Mouse (Mus musculus): ENCODE data around the gene Gm48552.
A peak's percentile ranks its signal among the peaks of the same experiment; 100 is the strongest.

Gene Gm48552

GRCm38 (mm10) chr10:81406504-81407440 lies 18.0 kb downstream of the Gm48552 start:
- no peak for DNase-seq (ENCODE audit: low read depth, low spot score)

DNA sequence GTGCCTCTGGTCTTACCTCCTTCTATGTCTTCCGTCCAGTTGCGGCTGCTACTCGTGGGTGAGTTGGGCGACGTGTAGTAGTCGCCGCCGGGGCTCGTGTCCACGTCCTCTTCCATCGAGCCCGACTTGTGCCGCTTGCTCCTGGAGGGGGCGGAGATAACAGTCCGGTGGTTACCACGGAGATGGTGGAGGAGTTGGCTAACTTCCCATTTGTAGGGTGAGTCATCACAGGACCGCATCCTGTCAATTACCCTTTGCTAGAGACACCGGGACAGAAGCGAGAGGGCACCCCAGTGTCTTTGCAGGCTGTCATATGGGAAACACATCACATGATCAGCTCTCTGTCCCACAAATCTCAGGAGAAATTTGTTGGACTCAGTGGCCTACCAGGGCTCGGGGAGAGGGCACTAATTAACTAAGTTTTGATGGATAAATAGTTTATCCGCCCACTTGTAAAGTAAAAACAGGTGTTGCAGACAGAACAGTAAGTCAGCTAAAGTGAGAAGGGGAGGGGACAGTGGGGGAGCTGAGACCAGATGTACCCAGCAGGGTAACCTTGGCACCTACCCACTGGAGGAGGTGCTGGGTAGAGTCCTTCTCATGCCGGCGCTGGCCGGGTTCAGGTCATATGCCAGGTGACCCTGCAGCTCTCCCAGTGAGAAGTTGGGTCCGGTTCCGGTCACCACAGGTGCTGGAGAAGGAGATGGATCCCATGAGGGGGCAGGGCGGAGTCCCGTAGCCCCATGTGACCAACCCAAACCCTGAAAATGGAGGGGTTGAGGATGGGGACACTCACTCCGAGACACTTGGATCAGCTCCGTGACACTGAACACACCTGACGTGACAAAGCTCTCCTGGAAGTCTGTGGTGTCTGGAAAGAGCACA lies 19.0 kb downstream of the Gm48552 start:
- no peak for DNase-seq (ENCODE audit: low read depth, low spot score)

DNA sequence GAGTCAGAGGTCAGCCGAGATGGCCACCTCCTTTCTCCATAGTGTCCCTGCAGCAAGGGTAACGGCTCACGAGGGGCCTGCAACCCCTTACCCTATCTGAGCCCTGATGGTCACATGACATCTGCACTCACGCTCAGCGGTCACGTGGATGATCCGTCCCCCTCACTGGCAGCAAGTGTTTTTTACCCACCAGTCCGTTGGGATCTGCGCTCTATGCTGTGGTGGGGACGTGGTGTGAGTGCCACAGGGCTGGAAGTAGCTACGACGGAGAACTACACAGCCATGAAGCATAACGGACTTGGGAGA lies 19.6 kb downstream of the Gm48552 start:
- no peak for DNase-seq (ENCODE audit: low read depth, low spot score)

DNA sequence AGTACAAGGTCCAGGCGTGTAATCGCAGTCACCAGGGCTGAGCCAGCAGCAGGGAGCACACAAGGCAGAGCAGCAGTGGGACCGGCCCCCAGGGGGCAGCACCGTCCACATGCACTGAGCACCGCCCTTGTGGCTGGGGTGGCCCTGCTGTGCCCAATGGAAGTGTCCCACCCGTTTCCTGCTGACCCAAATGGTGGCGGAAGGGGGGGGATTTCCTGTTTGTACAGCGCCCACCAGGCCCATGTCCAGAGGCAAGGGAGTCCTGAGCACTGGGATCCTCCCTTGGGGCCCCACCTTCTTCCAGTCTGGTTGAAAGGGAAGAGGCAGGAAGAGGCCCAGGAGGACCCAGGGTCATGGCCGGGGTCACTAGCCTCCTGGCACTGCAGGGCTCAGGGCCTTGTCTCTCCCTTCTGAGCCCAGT lies 20.1 kb downstream of the Gm48552 start:
- peak; percentile 75 for DNase-seq (ENCODE audit: low read depth, low spot score)

GRCm38 (mm10) chr10:81409330-81409729 lies 20.5 kb downstream of the Gm48552 start:
- DNase-seq (ENCODE audit: low read depth, low spot score): no peak

DNA sequence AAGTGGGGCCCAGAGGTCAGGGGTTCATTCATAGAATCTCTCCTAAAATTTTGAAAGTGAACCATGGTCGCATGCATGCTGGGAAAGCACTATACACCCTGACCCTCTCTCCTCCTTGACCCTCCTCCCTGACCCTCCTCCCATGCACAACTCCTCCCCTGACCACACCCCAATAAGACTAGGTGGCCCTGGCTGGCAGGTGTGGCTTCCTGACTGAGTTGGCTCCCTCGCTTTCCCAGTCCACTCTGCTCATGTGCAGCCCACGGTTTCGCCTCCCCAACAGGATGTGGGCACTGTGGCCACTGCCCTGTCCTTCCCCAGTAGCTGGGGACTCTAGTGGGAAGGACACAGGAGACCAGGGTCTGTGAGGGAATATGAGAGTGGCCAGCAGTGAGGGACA lies 21.5 kb downstream of the Gm48552 start:
- no peak for DNase-seq (ENCODE audit: low read depth, low spot score)

DNA sequence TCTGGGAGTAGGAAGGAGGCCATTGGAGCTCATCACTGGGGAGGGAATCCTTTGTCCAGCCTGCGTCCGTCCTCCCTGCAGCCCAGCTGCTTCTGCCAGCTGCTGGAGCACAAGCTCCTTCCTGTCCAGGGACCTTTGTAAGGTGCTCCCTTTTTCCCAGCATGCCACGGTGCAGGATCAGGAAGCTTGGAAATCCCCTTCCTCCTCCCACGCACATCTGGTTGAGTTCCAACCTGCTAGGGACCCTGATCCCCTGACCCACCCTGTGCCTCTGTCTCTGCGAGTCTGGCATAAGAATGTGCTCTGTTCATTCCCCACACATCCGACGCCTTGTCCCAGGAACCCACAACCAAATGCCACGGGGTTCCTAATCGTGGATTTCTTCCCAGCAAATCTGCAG lies 22.2 kb downstream of the Gm48552 start:
- no peak for DNase-seq (ENCODE audit: low read depth, low spot score)

DNA sequence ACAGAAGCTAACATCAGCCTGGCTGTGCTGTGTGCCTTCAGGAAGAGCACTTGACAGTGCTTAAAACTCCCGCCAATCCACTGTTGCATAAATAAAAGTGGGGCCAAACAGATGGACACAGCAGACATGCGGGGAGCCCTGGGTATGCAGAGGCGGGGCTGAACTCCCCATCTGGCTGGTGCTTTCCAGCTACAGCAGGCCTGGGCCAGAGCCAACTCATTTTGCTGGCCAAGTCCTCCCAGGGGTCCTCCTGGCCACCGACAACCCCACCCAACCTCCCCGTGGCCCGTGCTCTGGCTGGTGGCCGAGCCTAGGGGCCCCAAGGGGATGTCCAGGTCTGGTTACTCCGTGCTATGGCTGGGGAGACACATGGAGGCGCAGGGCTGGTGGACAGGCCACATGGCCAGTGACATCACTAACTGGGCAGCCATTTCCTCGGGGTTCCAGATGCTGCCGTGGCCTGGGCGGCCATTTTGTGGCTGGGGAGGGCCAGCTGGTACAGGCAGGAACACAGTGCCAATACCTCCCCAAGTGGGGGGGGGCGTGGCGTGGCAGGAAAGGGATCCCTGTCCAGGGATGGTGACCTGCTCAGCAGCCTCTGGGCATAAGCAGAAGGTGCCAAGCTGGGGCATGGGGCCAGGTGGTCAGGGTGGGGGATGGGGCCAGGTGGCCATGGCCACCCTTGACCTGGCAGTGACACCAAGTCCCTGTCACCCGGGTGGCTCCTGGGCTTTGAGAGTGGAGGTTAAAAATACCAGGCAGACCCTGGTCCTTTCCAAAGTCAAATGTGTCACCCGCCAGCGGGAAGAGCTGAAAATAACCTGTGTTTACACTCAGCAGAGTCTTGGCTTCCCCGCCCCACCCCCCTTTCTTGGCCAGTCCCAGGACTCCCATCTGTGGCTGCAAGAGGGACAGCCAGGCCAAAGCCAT lies 22.9 kb downstream of the Gm48552 start:
- no peak for DNase-seq (ENCODE audit: low read depth, low spot score)

DNA sequence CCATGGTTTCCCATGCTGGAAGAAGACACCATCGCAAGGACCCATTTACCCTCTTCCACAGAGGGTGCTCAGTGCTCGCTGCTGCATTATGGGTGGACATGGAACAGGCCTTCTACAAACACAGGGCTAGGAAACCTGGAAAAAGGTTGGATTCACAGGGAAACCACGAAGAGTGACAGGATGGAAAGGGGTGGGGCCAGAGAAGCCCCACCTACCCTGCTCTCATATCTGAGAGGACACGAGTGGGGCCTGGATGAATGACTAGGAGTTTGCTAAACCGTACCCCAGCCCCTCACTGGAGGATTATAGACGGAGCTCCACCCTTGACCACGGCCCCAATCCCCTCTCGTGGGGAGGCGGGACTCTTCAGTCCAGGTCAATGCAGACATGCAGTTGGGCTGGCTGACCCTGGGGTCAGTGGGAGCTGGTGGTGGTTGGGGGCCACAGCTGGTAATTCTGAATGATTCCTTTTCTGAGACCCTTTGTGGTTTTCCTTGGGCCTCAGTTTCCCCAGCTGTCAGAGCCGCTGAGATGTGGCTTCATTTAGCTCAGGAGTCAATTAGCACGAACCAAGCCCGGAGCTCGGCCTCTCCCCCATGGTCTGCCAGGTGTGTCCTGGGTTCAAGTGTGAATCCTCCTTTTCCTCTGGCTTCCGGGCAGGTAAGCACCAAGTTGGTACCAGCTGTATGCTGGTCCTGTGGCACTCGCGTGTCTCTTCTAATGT lies 23.9 kb downstream of the Gm48552 start:
- DNase-seq (ENCODE audit: low read depth, low spot score): no peak

GRCm38 (mm10) chr10:81413310-81414261 lies 24.8 kb downstream of the Gm48552 start:
- DNase-seq (ENCODE audit: low read depth, low spot score): peak; percentile 83

GRCm38 (mm10) chr10:81414682-81415081 lies 25.9 kb downstream of the Gm48552 start:
- DNase-seq (ENCODE audit: low read depth, low spot score): peak; percentile 71

DNA sequence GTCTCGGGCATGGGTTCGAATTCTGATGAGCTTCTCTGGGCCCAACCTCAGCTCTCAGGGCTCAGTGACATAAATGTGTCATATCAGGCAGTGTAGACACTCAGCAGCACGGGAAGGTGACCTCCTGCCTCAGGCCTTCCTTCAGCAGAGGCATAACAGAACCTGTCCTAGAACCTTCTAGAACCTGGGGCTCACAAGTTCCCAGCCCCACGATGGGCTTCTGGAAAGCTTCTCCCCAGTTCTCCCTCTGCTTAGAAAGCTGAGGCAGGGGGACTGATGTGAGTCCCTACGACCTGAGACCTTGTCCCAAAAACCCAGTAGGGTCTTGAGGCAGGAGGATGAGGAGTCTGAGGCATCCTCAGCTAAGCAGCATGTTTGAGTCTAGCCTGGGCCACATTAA lies 26.3 kb downstream of the Gm48552 start:
- no peak for DNase-seq (ENCODE audit: low read depth, low spot score)

- DNase-seq (ENCODE audit: low read depth, low spot score): no peak
Measured at GRCm38 (mm10) chr10:81415549-81416310, 26.9 kb downstream of the Gm48552 start.

DNA sequence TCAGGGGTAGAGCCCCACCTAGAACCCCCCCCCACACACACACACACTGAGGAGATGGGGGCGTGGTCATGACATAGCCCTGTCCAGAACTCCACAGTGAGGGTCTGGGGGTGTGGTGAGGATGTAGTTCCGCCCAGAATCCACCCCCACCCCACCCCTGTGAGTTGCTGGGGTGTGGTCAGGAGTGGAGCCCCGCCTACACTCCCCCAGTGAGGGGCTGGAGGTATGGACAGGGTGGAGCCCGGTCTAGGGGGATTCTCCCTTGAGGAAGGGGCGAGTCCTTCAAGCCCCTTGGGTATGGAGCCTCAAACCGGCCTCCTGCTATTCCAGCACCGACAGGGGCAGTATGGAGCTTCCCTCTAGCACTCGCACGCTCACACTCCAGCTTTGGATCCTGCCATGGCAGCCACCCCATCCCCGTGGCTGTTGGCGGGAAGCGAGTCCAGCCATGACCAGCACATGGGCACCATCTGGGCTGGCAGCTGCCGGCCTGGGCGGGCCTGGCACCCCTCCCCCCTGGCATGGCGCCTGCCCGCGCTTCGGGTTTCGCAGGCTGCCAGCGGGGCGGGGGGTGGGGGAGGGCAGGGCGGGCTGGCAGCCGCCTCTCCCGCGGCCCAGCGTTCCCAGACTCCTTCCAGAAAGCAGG lies 27.9 kb downstream of the Gm48552 start:
- DNase-seq (ENCODE audit: low read depth, low spot score): peak; percentile 83

DNA sequence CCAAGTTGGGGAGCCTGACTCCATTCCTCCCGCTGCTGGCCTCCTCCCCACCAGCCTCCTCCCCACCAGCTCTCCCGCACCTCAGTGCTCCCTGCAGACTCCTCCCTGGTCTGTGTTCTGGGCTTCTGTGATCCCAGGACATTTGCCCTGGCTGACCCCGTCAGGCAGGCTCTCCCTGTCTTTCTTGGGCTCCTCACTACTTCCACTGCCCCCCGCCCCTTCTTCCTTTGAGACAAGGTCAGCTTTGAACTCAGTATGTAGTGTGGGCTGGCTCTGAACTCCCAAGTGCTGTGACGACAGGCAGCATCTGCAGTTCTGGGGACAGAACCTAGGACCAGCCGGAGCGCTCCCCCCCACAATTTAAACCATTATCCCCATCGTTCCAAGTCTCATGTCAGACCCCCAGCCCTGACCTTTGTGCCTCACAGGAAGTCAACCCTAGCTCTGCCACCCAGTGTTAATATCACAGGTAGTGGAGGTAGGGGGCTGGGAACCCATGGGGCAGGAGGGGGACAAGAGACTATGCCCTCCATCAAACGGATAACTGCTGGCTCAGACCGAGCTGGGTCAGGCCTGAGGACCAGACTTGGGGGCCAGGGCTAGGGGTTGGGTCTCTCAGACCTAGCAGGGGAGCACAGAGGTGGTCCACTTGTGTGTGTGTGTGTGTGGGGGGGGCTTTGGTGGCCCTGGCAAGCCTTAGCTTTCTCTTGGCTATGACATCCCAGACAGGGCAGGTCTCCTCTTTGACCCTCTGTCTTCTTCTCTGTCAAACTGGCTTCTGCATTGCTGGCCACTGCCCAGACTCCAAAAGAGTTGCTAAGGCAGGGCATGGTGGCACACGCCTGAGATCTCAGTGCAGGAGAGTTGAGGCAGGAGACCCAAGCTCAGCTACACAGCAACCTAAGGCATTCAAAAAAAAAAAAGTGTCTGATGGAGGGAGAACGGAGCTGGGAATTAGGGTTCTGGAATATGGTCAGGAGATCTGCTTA lies 28.7 kb downstream of the Gm48552 start:
- DNase-seq (ENCODE audit: low read depth, low spot score): no peak

- DNase-seq (ENCODE audit: low read depth, low spot score): no peak
Measured at GRCm38 (mm10) chr10:81418216-81419070, 29.6 kb downstream of the Gm48552 start.

All from ZHBTc4 (cell line).